Mouse (Mus musculus): Measurements from ENCODE around the gene Nisch. TPM values are rescaled to one million over a fixed set of nuclear protein-coding genes. Genes with fewer than 3 reads are reported as not detected.
A peak's percentile ranks its signal among the peaks of the same experiment; 100 is the strongest.

The Nisch gene
- polyA plus RNA-seq, 1 experiment from 2014 or later, result 377 TPM

GRCm38 (mm10) chr14:31138897-31139429 lies 77.8 kb downstream of the Nisch start:
- 84% methylated on average over 9 of the region's 9 CpGs for WGBS
- Histone ChIP-seq H3K27ac (ENCODE audit: low read length) (no peak overlapping the region), H3K27me3 (ENCODE audit: control insufficient read depth, insufficient read depth, low read depth, low read length) (no peaks in the 10 kb centered on the region), H3K4me2 (ENCODE audit: low read depth, low read length) (no peak overlapping the region), H3K4me3 (ENCODE audit: low read length) (no peak overlapping the region), H3K9me3 (ENCODE audit: control insufficient read depth, low read length) (no peaks in the 10 kb centered on the region), H3K4me1 (replicated peaks; ENCODE audit: control insufficient read depth, insufficient read depth, low read length) (peaks cover 13% of the 10 kb centered on the region), H3K9ac (ENCODE audit: low read length) (no peak overlapping the region), H3K36me3 (ENCODE audit: control insufficient read depth, insufficient read depth, low read length) (peaks cover 77% of the 10 kb centered on the region)
- no peak for ATAC-seq (ENCODE audit: low read depth)

- Histone ChIP-seq H3K9me3 (ENCODE audit: control insufficient read depth, low read length) (no peaks in the 10 kb centered on the region), H3K4me2 (ENCODE audit: low read depth, low read length) (no peak overlapping the region), H3K4me1 (replicated peaks; ENCODE audit: control insufficient read depth, insufficient read depth, low read length) (peaks cover 19% of the 10 kb centered on the region), H3K9ac (ENCODE audit: low read length) (no peak overlapping the region), H3K36me3 (ENCODE audit: control insufficient read depth, insufficient read depth, low read length) (peaks cover 77% of the 10 kb centered on the region), H3K27me3 (ENCODE audit: control insufficient read depth, insufficient read depth, low read depth, low read length) (no peaks in the 10 kb centered on the region), H3K27ac (ENCODE audit: low read length) (peak overlapping the region; percentile 79), H3K4me3 (ENCODE audit: low read length) (no peak overlapping the region)
- WGBS, result 85% methylated on average over 30 of the region's 35 CpGs
- no peak for ATAC-seq (ENCODE audit: low read depth)
Observed at GRCm38 (mm10) chr14:31138219-31138896, 78.4 kb downstream of the Nisch start.

GRCm38 (mm10) chr14:31137791-31138190 lies 79.0 kb downstream of the Nisch start:
- Histone ChIP-seq H3K9ac (ENCODE audit: low read length) (no peak overlapping the region), H3K4me3 (ENCODE audit: low read length) (no peak overlapping the region), H3K36me3 (ENCODE audit: control insufficient read depth, insufficient read depth, low read length) (peaks cover 71% of the 10 kb centered on the region), H3K27me3 (ENCODE audit: control insufficient read depth, insufficient read depth, low read depth, low read length) (no peaks in the 10 kb centered on the region), H3K4me2 (ENCODE audit: low read depth, low read length) (no peak overlapping the region), H3K27ac (ENCODE audit: low read length) (peak overlapping the region; percentile 79), H3K4me1 (replicated peaks; ENCODE audit: control insufficient read depth, insufficient read depth, low read length) (peaks cover 25% of the 10 kb centered on the region), H3K9me3 (ENCODE audit: control insufficient read depth, low read length) (no peaks in the 10 kb centered on the region)
- ATAC-seq (ENCODE audit: low read depth), result 0 out of 2 replicates have a peak, but pooled peaks have one; percentile 13
- WGBS, result 72% methylated on average over 10 of the region's 11 CpGs

- H3K4me3 ChIP-seq (ENCODE audit: low read length), result no peak overlapping the region
- H3K9ac ChIP-seq (ENCODE audit: low read length), result no peak overlapping the region
- peaks cover 66% of the 10 kb centered on the region for H3K36me3 ChIP-seq (ENCODE audit: control insufficient read depth, insufficient read depth, low read length)
- no peak for ATAC-seq (ENCODE audit: low read depth)
- H3K27ac ChIP-seq (ENCODE audit: low read length), result peak overlapping the region; percentile 79; the same call in 1 of the 2 replicates
- H3K4me1 ChIP-seq (replicated peaks; ENCODE audit: control insufficient read depth, insufficient read depth, low read length), result peaks cover 31% of the 10 kb centered on the region
- H3K27me3 ChIP-seq (ENCODE audit: control insufficient read depth, insufficient read depth, low read depth, low read length), result no peaks in the 10 kb centered on the region
- no peaks in the 10 kb centered on the region for H3K9me3 ChIP-seq (ENCODE audit: control insufficient read depth, low read length)
- 60% methylated on average over 10 of the region's 10 CpGs for WGBS
- no peak overlapping the region for H3K4me2 ChIP-seq (ENCODE audit: low read depth, low read length)
Observed at GRCm38 (mm10) chr14:31137281-31137595, 79.5 kb downstream of the Nisch start.

- no peak for ATAC-seq (ENCODE audit: low read depth)
- Histone ChIP-seq H3K27ac (ENCODE audit: low read length) (0 out of 2 replicates have a peak overlapping the region, but pooled peaks have one; percentile 79), H3K4me2 (ENCODE audit: low read depth, low read length) (no peak overlapping the region), H3K27me3 (ENCODE audit: control insufficient read depth, insufficient read depth, low read depth, low read length) (no peaks in the 10 kb centered on the region), H3K9ac (ENCODE audit: low read length) (no peak overlapping the region), H3K36me3 (ENCODE audit: control insufficient read depth, insufficient read depth, low read length) (peaks cover 61% of the 10 kb centered on the region), H3K9me3 (ENCODE audit: control insufficient read depth, low read length) (no peaks in the 10 kb centered on the region), H3K4me3 (ENCODE audit: low read length) (no peak overlapping the region), H3K4me1 (replicated peaks; ENCODE audit: control insufficient read depth, insufficient read depth, low read length) (peaks cover 35% of the 10 kb centered on the region)
- WGBS, result 82% methylated on average over 26 of the region's 26 CpGs
Observed at GRCm38 (mm10) chr14:31136411-31137280, 80.1 kb downstream of the Nisch start.

GRCm38 (mm10) chr14:31135495-31136410 lies 81.0 kb downstream of the Nisch start:
- Histone ChIP-seq H3K9ac (ENCODE audit: low read length) (no peak overlapping the region), H3K4me3 (ENCODE audit: low read length) (no peak overlapping the region), H3K4me1 (replicated peaks; ENCODE audit: control insufficient read depth, insufficient read depth, low read length) (peaks cover 35% of the 10 kb centered on the region), H3K27ac (ENCODE audit: low read length) (no peak overlapping the region), H3K27me3 (ENCODE audit: control insufficient read depth, insufficient read depth, low read depth, low read length) (no peaks in the 10 kb centered on the region), H3K36me3 (ENCODE audit: control insufficient read depth, insufficient read depth, low read length) (peaks cover 52% of the 10 kb centered on the region), H3K4me2 (ENCODE audit: low read depth, low read length) (no peak overlapping the region), H3K9me3 (ENCODE audit: control insufficient read depth, low read length) (no peaks in the 10 kb centered on the region)
- WGBS, result 89% methylated on average over 34 of the region's 34 CpGs
- ATAC-seq (ENCODE audit: low read depth), result no peak

GRCm38 (mm10) chr14:31134015-31135000 lies 82.4 kb downstream of the Nisch start:
- WGBS, result 78% methylated on average over 25 of the region's 25 CpGs
- Histone ChIP-seq H3K4me3 (ENCODE audit: low read length) (peak overlapping the region; percentile 94; the same call in 1 of the 2 replicates), H3K4me1 (replicated peaks; ENCODE audit: control insufficient read depth, insufficient read depth, low read length) (peaks cover 42% of the 10 kb centered on the region), H3K27ac (ENCODE audit: low read length) (peak overlapping the region; percentile 89), H3K4me2 (ENCODE audit: low read depth, low read length) (peak overlapping the region; percentile 91), H3K27me3 (ENCODE audit: control insufficient read depth, insufficient read depth, low read depth, low read length) (no peaks in the 10 kb centered on the region), H3K9me3 (ENCODE audit: control insufficient read depth, low read length) (no peaks in the 10 kb centered on the region), H3K9ac (ENCODE audit: low read length) (peak overlapping the region; percentile 93; the same call in 1 of the 2 replicates), H3K36me3 (ENCODE audit: control insufficient read depth, insufficient read depth, low read length) (peaks cover 43% of the 10 kb centered on the region)
- no peak for ATAC-seq (ENCODE audit: low read depth)

Measured in lung, embryonic 16.5 days (tissue).